Mouse (Mus musculus) heart, postnatal 25 days (tissue): ENCODE data around the gene Olfr733. TPM values are rescaled to one million over a fixed set of nuclear protein-coding genes. Genes with fewer than 3 reads are reported as not detected.

ENCODE experiments used
- DNase-seq: peaks from one replicate; pipeline ENCODE4 v3.0.0; 2022; ENCODE audit warnings: low spot score
- intact Hi-C: fragments of 180-260 bp; cut with DNase I; formaldehyde crosslinking; loops from one replicate; pipeline ENCODE4 v1.15.1; 2025
- total RNA-seq, 2 experiments: library from RNA; stranded (reverse); gene quantifications; 2 replicates each; pipeline ENCODE4 v1.2.3; 2021

Olfr733 gene
- total RNA-seq, result not detected

- DNase-seq, result no peak
- intact Hi-C loops, result no loop called here
These were observed at the start of gene Olfr733 for GRCm38 (mm10) chr14:50301422-50301821. Gene Olfr733 (minus strand): TSS chr14:50301522.

- intact Hi-C loops, result no loop called here
- no peak for DNase-seq
These were observed 47.5 kb upstream of the Olfr733 start, which contains the start of gene Olfr735 for GRCm38 (mm10) chr14:50348796-50349195. Gene Olfr735 (minus strand): TSS chr14:50348872.

- no peak for DNase-seq
- intact Hi-C loops, result no loop called here
These were observed 25.3 kb upstream of the Olfr733 start, which contains the start of gene Olfr734 for GRCm38 (mm10) chr14:50326661-50327060. Gene Olfr734 (minus strand): TSS chr14:50326761.

GRCm38 (mm10) chr14:50284106-50284505 is 17.2 kb downstream of the Olfr733 start, which contains the start of gene Olfr732:
Gene Olfr732 (minus strand): TSS chr14:50284206.
- no peak for DNase-seq
- intact Hi-C loops, result no loop called here

Other genes starting within 250 kb of the Olfr733 start
- not detected for gene Olfr726, start 210.6 kb downstream of the Olfr733 start, total RNA-seq
- gene Olfr727, start 178.3 kb downstream of the Olfr733 start, total RNA-seq, result not detected
- not detected for gene Olfr728, start 158.8 kb downstream of the Olfr733 start, total RNA-seq
- not detected for gene Olfr729, start 148.6 kb downstream of the Olfr733 start, total RNA-seq
- gene Olfr730, start 113.3 kb downstream of the Olfr733 start, total RNA-seq, result not detected
- not detected for gene Olfr731, start 59.7 kb downstream of the Olfr733 start, total RNA-seq
- not detected for gene Olfr732, start 17.3 kb downstream of the Olfr733 start, total RNA-seq
- gene Olfr734, start 25.2 kb upstream of the Olfr733 start, total RNA-seq, result not detected
- gene Olfr735, start 47.4 kb upstream of the Olfr733 start, total RNA-seq, result not detected
- gene Tlr11, start 56.4 kb upstream of the Olfr733 start, total RNA-seq, result not detected
- not detected for gene Olfr736, start 79.6 kb upstream of the Olfr733 start, total RNA-seq
- not detected for gene Olfr738, start 106.0 kb upstream of the Olfr733 start, total RNA-seq
- not detected for gene Olfr739, start 117.1 kb upstream of the Olfr733 start, total RNA-seq
- not detected for gene Olfr740, start 144.0 kb upstream of the Olfr733 start, total RNA-seq
- not detected for gene Olfr741, start 171.2 kb upstream of the Olfr733 start, total RNA-seq
- not detected for gene Olfr742, start 202.1 kb upstream of the Olfr733 start, total RNA-seq
- gene Olfr743, start 220.3 kb upstream of the Olfr733 start, total RNA-seq, result not detected